Mouse (Mus musculus) hindbrain, embryonic 15.5 days (tissue): Measurements from ENCODE around the gene Nrcam. TPM values are rescaled to one million over a fixed set of nuclear protein-coding genes. Genes with fewer than 3 reads are reported as not detected.

ENCODE experiments used
- ATAC-seq: fragments of 200-750 bp; cut with Nextera tagmentation; 2 replicates; pipeline ENCODE4 v1.8.0; 2017; ENCODE audit warnings: low read depth, moderate number of reproducible peaks, moderate TSS enrichment; ENCODE audit not compliant: low FRiP score
- H3K27ac ChIP-seq: fragments of 300-500 bp; sonication (generic); replicated peaks from 2 replicates; pipeline ENCODE4 v1.5.1; 2015; ENCODE audit warnings: mild to moderate bottlenecking, inconsistent platforms
- H3K27me3 ChIP-seq: fragments of 300-500 bp; sonication (generic); 2 replicates; pipeline ENCODE4 v1.6.1; 2015; ENCODE audit warnings: control low read depth, inconsistent platforms
- H3K36me3 ChIP-seq: fragments of 300-500 bp; sonication (generic); 2 replicates; pipeline ENCODE4 v1.6.1; 2015; ENCODE audit warnings: control low read depth, inconsistent platforms
- H3K4me1 ChIP-seq: fragments of 300-500 bp; sonication (generic); replicated peaks from 2 replicates; pipeline ENCODE4 v1.6.1; 2015; ENCODE audit warnings: control low read depth, inconsistent platforms
- H3K4me2 ChIP-seq: fragments of 300-500 bp; sonication (generic); 2 replicates; pipeline ENCODE4 v1.6.1; 2015; ENCODE audit warnings: moderate library complexity, mild to moderate bottlenecking, inconsistent platforms
- H3K4me3 ChIP-seq: fragments of 300-500 bp; sonication (generic); 2 replicates; pipeline ENCODE4 v1.5.1; 2015; ENCODE audit warnings: mild to moderate bottlenecking, inconsistent platforms
- H3K9ac ChIP-seq: fragments of 300-500 bp; sonication (generic); 2 replicates; pipeline ENCODE4 v1.6.1; 2015; ENCODE audit warnings: inconsistent platforms
- H3K9me3 ChIP-seq: fragments of 300-500 bp; sonication (generic); 2 replicates; pipeline ENCODE4 v1.6.1; 2016; ENCODE audit warnings: control low read depth, inconsistent platforms
- WGBS: fragments of 180-500 bp; shearing (Covaris S2); methylation state at CpG from one replicate; pipeline ENCODE4 v1.1.7; 2015; 5-methylcytosine and 5-hydroxymethylcytosine counted together
- polyA plus RNA-seq: library from polyadenylated mRNA; unstranded; fragments of >200 nt; fragmentation: Nextera tagmentation; extraction: Ambion mirVana; gene quantifications from 2 replicates; pipeline ENCODE4 v1.2.1, GENCODE M21; 2015

The Nrcam gene
- polyA plus RNA-seq, 1 experiment from 2014 or later: 127 TPM

GRCm38 (mm10) chr12:44532337-44533113, 203.8 kb downstream of the Nrcam start:
- H3K27me3 ChIP-seq: no peaks in the 10 kb centered on the region
- H3K4me3 ChIP-seq: no peak overlapping the region
- H3K4me1 ChIP-seq: peaks cover 25% of the 10 kb centered on the region
- ATAC-seq: peak; percentile 36; the same call in 1 of the 2 replicates
- no peaks in the 10 kb centered on the region for H3K9me3 ChIP-seq
- H3K27ac ChIP-seq: peak overlapping the region; percentile 21
- WGBS: 39% methylated on average over 19 of the region's 19 CpGs
- no peaks in the 10 kb centered on the region for H3K36me3 ChIP-seq
- no peak overlapping the region for H3K9ac ChIP-seq
- H3K4me2 ChIP-seq: peak overlapping the region; percentile 35

GRCm38 (mm10) chr12:44534100-44534633, 205.5 kb downstream of the Nrcam start:
- Histone ChIP-seq H3K9me3 (no peaks in the 10 kb centered on the region), H3K4me2 (no peak overlapping the region), H3K27ac (peak overlapping the region; percentile 42; the same call in 1 of the 2 replicates), H3K4me1 (peaks cover 25% of the 10 kb centered on the region), H3K4me3 (no peak overlapping the region), H3K9ac (no peak overlapping the region), H3K27me3 (no peaks in the 10 kb centered on the region), H3K36me3 (no peaks in the 10 kb centered on the region)
- WGBS: 48% methylated on average over 7 of the region's 7 CpGs
- no peak for ATAC-seq

GRCm38 (mm10) chr12:44535623-44536022, 206.9 kb downstream of the Nrcam start:
- Histone ChIP-seq H3K27me3 (no peaks in the 10 kb centered on the region), H3K4me2 (no peak overlapping the region), H3K4me1 (peaks cover 25% of the 10 kb centered on the region), H3K9me3 (no peaks in the 10 kb centered on the region), H3K9ac (no peak overlapping the region), H3K27ac (0 out of 2 replicates have a peak overlapping the region, but pooled peaks have one; percentile 12), H3K4me3 (no peak overlapping the region), H3K36me3 (no peaks in the 10 kb centered on the region)
- 20% methylated on average over 5 of the region's 5 CpGs for WGBS
- peak; percentile 29; the same call in 1 of the 2 replicates for ATAC-seq

GRCm38 (mm10) chr12:44547721-44548369, 219.2 kb downstream of the Nrcam start:
- Histone ChIP-seq H3K4me1 (no peaks in the 10 kb centered on the region; the same call in 1 of the 2 replicates), H3K27me3 (no peaks in the 10 kb centered on the region), H3K27ac (no peak overlapping the region), H3K4me2 (no peak overlapping the region), H3K9ac (no peak overlapping the region), H3K9me3 (no peaks in the 10 kb centered on the region), H3K36me3 (peaks cover 12% of the 10 kb centered on the region; the same call in 1 of the 2 replicates), H3K4me3 (no peak overlapping the region)
- ATAC-seq: peak; percentile 69
- 46% methylated on average over 8 of the region's 8 CpGs for WGBS

GRCm38 (mm10) chr12:44548465-44548864, 219.8 kb downstream of the Nrcam start:
- WGBS: 69% methylated on average over 9 of the region's 9 CpGs
- Histone ChIP-seq H3K4me3 (no peak overlapping the region), H3K9me3 (no peaks in the 10 kb centered on the region), H3K27me3 (no peaks in the 10 kb centered on the region), H3K36me3 (peaks cover 12% of the 10 kb centered on the region; the same call in 1 of the 2 replicates), H3K4me2 (no peak overlapping the region), H3K9ac (no peak overlapping the region), H3K27ac (no peak overlapping the region), H3K4me1 (no peaks in the 10 kb centered on the region; the same call in 1 of the 2 replicates)
- ATAC-seq: 0 out of 2 replicates have a peak, but pooled peaks have one; percentile 42

- no peak for ATAC-seq
These were observed 222.9 kb downstream of the Nrcam start for GRCm38 (mm10) chr12:44551614-44552013.

GRCm38 (mm10) chr12:44554051-44554450, 225.4 kb downstream of the Nrcam start:
- WGBS: 71% methylated on average over 2 of the region's 2 CpGs
- Histone ChIP-seq H3K36me3 (peaks cover 7% of the 10 kb centered on the region), H3K9ac (no peak overlapping the region), H3K9me3 (no peaks in the 10 kb centered on the region), H3K27ac (no peak overlapping the region), H3K27me3 (no peaks in the 10 kb centered on the region), H3K4me3 (no peak overlapping the region), H3K4me1 (no peaks in the 10 kb centered on the region), H3K4me2 (no peak overlapping the region)
- ATAC-seq: no peak

More at GRCm38 (mm10) chr12:44551614-44552013, 222.9 kb downstream of the Nrcam start:
- no peak overlapping the region for H3K4me3 ChIP-seq
- H3K4me1 ChIP-seq: no peaks in the 10 kb centered on the region; the same call in 1 of the 2 replicates
- H3K27me3 ChIP-seq: no peaks in the 10 kb centered on the region
- H3K27ac ChIP-seq: no peak overlapping the region
- H3K36me3 ChIP-seq: peaks cover 12% of the 10 kb centered on the region
- H3K9ac ChIP-seq: no peak overlapping the region
- H3K9me3 ChIP-seq: no peaks in the 10 kb centered on the region
- no peak overlapping the region for H3K4me2 ChIP-seq

GRCm38 (mm10) chr12:44554808-44555207, 226.1 kb downstream of the Nrcam start:
- Histone ChIP-seq H3K27me3 (no peaks in the 10 kb centered on the region), H3K4me1 (no peaks in the 10 kb centered on the region), H3K27ac (no peak overlapping the region), H3K4me2 (no peak overlapping the region), H3K4me3 (no peak overlapping the region), H3K36me3 (peaks cover 14% of the 10 kb centered on the region), H3K9ac (no peak overlapping the region), H3K9me3 (no peaks in the 10 kb centered on the region)
- WGBS: 96% methylated on average over 1 of the region's 1 CpGs
- ATAC-seq: no peak

- ATAC-seq: no peak
- peaks cover 33% of the 10 kb centered on the region for H3K36me3 ChIP-seq
- H3K27me3 ChIP-seq: no peaks in the 10 kb centered on the region
- no peak overlapping the region for H3K4me2 ChIP-seq
- no peak overlapping the region for H3K4me3 ChIP-seq
- no peak overlapping the region for H3K9ac ChIP-seq
- no peaks in the 10 kb centered on the region for H3K9me3 ChIP-seq
- no peaks in the 10 kb centered on the region for H3K4me1 ChIP-seq
- no peak overlapping the region for H3K27ac ChIP-seq
These were observed 231.3 kb downstream of the Nrcam start for GRCm38 (mm10) chr12:44560002-44560401.

- Histone ChIP-seq H3K4me3 (no peak overlapping the region), H3K9me3 (no peaks in the 10 kb centered on the region), H3K27ac (no peak overlapping the region), H3K36me3 (peaks cover 46% of the 10 kb centered on the region), H3K27me3 (no peaks in the 10 kb centered on the region), H3K4me2 (no peak overlapping the region), H3K9ac (no peak overlapping the region), H3K4me1 (no peaks in the 10 kb centered on the region)
- 88% methylated on average over 7 of the region's 7 CpGs for WGBS
- no peak for ATAC-seq
These were observed 241.4 kb downstream of the Nrcam start for GRCm38 (mm10) chr12:44570070-44570469.

GRCm38 (mm10) chr12:44572664-44573063, 244.0 kb downstream of the Nrcam start:
- WGBS: 15% methylated on average over 3 of the region's 3 CpGs
- Histone ChIP-seq H3K4me1 (no peaks in the 10 kb centered on the region), H3K4me3 (no peak overlapping the region), H3K36me3 (peaks cover 51% of the 10 kb centered on the region), H3K4me2 (no peak overlapping the region), H3K9me3 (no peaks in the 10 kb centered on the region), H3K9ac (no peak overlapping the region), H3K27ac (no peak overlapping the region), H3K27me3 (no peaks in the 10 kb centered on the region)
- no peak for ATAC-seq

GRCm38 (mm10) chr12:44574167-44574566, 245.5 kb downstream of the Nrcam start:
- no peak overlapping the region for H3K4me3 ChIP-seq
- H3K36me3 ChIP-seq: peaks cover 45% of the 10 kb centered on the region
- no peak for ATAC-seq
- H3K27me3 ChIP-seq: no peaks in the 10 kb centered on the region
- no peak overlapping the region for H3K9ac ChIP-seq
- H3K4me1 ChIP-seq: no peaks in the 10 kb centered on the region
- no peaks in the 10 kb centered on the region for H3K9me3 ChIP-seq
- H3K27ac ChIP-seq: no peak overlapping the region
- 95% methylated on average over 3 of the region's 3 CpGs for WGBS
- no peak overlapping the region for H3K4me2 ChIP-seq
